Mouse (Mus musculus) thymus, postnatal 10 days (tissue): ENCODE results near the gene Nr5a1.
A peak's percentile ranks its signal among the peaks of the same experiment; 100 is the strongest.

Experiments used
- DNase-seq, 2 experiments: peaks; one replicate each; pipeline ENCODE4 v3.0.0; 2021; ENCODE audit warnings: low spot score in 2 of 2

Nr5a1 gene

DNA sequence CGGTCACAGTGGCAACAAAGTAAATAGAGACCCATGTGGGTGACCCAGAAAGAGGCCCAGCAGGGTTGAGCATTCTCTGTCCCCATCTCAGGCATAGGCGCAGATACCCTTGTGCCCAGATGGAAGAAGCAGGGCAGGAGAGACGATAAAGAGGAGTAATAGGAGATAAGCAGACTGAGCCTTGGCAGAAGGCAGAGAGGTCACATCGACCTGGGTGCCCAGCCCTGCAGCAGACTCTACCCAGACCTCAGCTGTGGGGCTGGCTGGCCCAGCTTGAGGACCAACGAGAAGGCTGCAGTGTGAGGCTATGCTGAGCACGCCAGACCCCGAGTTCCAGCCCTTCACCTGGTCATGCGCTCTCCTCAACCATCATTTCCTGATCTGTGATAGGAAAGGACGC is 10.0 kb downstream of the Nr5a1 start:
- no peak for DNase-seq

GRCm38 (mm10) chr2:38700177-38700576 is 14.2 kb downstream of the Nr5a1 start:
- no peak for DNase-seq

GRCm38 (mm10) chr2:38698623-38699022 is 15.7 kb downstream of the Nr5a1 start:
- no peak for DNase-seq

GRCm38 (mm10) chr2:38697128-38698120 is 16.9 kb downstream of the Nr5a1 start:
- DNase-seq = no peak

- no peak for DNase-seq
Measured at GRCm38 (mm10) chr2:38695770-38696169, 18.6 kb downstream of the Nr5a1 start.

DNA sequence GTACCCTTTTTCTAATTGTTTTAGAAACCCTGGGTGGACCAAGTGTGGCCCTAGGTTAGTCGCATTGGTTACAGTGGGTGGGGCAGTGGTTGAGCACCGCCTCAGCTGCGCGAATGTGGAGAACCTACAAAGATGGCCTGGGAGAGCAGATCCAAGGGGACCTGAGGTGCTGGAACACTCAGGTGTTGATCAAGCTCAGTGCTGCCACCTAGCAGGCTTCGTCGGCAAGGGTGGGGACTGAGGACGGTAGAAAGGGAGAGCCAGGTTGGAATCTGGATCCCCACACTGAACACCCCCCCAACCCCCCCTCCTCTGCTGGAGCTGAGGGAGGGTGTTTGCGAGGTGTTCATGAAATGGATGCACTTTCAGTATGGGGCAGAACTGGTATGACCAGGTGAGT is 22.8 kb downstream of the Nr5a1 start:
- DNase-seq = peak in 1 of 2 experiments; percentile 51

- no peak for DNase-seq
Measured at GRCm38 (mm10) chr2:38689881-38690280, 24.5 kb downstream of the Nr5a1 start.

DNA sequence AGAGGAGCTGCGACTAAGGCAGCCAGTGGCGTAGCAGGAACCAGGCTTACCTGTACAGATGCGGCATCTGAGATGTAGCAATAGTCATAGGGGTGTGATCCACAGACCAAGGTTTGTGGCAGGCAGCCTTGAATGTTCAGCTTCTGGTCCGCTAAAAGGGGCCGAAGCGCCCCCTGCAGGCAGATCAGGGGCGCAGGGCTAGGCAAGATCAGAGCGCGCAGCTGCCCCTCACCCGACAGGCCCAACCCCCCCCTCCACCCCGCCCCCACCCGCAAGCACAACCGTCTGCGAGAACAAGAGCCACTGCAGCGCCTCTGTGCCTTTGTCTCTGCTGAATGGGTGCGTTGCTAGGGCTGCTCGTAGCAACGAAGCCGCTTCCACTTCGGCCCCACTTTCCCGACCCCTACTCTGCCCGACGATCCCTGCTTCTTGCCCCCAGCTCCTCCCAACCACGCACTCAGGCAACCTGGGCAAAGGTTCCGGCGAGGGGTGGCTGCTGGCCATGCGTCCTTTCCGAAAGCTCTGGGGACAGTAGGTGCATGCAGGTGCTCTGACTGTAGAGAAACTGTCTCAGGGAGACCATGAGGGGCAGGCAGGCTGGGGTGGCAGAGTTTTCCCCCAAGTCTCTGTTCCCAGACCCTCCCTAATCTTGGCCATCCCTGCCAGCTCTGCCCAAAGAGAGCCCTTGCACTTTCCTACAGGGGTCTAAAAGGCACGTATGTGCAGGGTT is 25.4 kb downstream of the Nr5a1 start:
- DNase-seq = peak; percentile 22 to 58

DNA sequence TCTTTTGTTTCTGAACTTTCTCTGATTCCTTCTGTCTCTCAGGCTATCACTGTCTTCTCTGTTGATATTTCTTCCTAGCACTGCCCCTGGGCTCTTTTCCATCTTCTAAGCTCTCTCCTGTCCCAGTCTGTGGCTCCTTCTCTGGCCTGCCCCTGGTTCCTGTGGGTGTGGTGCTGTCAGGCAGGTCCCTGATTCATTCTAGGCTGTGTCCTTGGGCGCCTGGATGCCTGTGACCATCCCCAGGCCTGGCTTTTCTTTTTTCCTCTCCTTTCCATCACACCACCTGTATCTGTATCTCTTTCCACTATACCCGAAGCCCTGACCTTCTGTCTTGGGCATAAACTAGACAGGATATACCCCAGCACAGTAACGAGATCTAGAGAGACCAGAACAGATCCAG is 28.6 kb downstream of the Nr5a1 start:
- DNase-seq = no peak

- no peak for DNase-seq
Measured at GRCm38 (mm10) chr2:38683083-38683482, 31.3 kb downstream of the Nr5a1 start.

DNA sequence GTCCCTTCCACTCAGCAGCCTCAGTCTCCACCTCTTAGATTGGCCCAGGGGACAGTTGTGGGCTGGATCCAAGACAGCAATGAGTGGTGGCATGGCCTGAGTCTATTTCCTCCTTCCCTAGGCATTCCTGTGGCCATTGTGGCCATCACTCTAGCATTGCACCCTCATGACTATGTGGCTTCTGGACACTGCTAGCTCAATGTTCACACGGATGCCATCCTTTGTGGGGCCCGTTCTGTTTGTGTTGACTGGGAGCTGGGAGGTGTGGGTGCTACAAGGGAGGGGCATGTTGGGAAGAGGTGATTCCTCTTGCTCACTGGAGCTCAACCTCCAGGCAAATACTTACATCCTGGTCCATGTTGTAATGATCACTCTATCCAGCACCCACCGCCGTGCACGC is 32.1 kb downstream of the Nr5a1 start:
- DNase-seq = no peak

GRCm38 (mm10) chr2:38678947-38679346 is 35.4 kb downstream of the Nr5a1 start:
- no peak for DNase-seq

GRCm38 (mm10) chr2:38675366-38675969 is 38.9 kb downstream of the Nr5a1 start:
- no peak for DNase-seq

GRCm38 (mm10) chr2:38672496-38672895 is 41.8 kb downstream of the Nr5a1 start:
- DNase-seq = no peak

DNA sequence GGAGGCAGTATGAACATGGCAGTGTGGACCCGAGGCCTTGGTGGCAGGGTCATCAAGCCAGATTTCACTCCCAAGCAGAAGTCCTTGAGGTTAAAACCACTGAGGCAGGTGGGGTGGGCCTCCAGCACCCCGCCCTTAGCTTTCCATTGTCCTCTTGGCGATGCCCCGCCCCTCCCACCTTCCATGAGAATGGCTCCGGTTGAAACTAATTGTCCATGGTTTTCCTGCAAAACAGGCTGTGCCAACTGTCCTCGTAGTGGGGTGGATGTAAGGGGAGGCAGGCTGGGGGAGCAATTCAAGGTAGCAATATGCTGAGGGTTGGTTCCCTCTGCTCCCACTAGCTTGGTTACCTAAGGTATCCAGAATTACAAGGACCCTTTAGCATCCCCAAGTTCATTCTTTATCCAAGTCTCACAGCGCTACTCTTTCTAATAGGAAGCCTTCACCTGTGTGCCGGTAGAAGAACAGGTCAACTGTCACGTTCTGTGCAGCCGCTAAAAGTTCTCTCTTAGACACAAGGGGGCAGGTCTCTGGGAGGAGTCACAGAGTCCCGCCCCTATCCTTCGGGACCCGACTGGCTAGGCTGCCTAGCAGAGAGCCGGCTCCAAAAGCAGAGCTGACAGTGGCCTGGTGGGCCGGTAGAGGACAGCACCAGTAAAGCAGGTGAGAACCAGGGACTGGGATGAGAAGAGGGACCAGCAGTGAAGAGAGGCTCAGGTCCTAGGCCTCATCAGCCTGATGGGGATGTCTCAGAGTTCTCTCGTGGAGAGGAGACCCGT is 45.4 kb downstream of the Nr5a1 start:
- peak in 1 of 2 experiments; percentile 17 for DNase-seq

- peak in 1 of 2 experiments; percentile 43 for DNase-seq
Measured at GRCm38 (mm10) chr2:38661398-38661797, 52.9 kb downstream of the Nr5a1 start.

DNA sequence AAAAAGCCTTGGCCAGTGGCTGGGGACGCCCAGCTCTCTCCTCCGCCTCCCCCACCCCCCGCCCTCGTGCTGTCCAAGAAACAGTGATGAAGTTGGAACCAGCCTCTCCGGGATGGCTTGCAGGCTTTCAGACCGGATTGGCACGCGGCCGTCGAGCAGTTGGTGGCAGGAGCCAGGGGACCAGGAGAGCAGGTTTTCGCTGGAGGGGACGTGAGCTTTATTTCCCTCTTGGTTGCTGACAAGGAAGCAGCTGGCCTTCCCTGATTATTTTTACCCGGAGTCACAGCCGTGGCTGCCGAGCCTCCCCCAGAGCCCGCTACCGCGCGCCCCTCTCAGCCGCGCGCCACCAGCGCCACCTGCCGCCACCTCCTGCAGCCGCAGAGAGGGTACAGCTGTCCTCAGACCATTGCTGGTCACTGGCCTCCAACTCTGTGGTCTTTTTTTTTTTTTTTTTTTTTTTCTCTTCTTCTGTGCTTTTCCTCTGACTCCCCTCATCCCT is 56.0 kb downstream of the Nr5a1 start:
- DNase-seq = peak in 1 of 2 experiments; percentile 58

GRCm38 (mm10) chr2:38653694-38654093 is 60.6 kb downstream of the Nr5a1 start:
- DNase-seq = no peak

- DNase-seq = no peak
Measured at GRCm38 (mm10) chr2:38653293-38653619, 61.1 kb downstream of the Nr5a1 start.

DNA sequence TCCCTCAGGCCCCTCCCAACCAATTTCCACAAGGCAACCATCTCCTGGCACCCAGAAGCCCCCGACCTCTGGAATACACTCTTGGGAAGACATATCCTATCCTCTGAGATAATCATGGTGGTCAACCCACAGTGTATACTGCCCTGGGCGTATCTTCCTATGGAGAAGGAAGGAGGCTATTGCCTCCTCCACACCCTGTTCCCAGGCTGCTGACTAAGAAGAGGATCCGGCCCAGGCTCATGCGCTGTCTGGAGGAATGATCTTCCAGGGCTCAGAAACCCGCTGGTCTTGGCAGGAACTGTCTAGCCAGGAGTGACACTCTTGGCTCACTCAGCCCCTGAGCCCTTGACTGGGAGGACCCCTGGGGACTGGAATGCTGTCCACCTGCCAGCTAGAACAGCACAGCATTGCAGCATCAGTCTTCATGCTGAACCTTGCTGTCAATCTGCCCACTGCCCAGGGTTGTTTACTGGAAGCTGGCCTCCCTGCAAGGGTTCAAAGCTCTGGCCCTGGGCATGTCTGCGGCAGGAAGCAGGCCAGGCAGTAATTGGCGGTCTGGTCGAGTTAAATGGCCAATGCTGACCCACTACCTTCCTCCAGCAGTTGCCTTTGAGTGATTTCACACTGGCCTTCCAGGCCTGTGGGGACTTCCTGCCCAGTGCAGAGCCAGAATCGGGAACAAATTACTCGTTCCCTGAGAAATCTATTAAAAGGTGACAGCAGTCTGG is 61.6 kb downstream of the Nr5a1 start:
- DNase-seq = no peak

DNA sequence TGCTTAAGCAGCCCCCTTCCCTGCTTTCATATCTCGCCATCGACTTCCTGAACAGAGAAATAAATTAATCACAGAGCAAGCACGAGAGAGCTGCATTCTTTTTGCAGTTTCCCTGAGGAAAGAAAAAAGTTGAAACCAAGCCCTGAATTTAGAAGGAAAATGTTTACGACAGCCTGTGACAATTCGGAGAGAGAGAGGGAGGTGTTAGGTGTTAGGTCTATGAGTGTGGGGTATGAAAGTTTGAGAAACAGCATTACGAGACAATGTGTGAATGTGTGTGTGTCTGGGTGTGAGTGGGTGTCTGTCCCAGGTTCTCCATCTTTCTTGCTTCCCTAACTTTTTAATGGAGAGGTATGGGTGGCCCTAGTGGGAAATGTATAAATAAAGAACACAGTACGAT is 62.2 kb downstream of the Nr5a1 start:
- no peak for DNase-seq
